Mouse (Mus musculus) hindbrain, embryonic 15.5 days (tissue): ENCODE measurements at regions not wholly inside any gene's neighbourhood (a gene's known extent, or its start where the extent isn't known, plus 50 kb on each side); places are given as distances from the start of the nearest gene placed in this dataset.

Source experiments
- ATAC-seq: fragments of 200-750 bp; cut with Nextera tagmentation; 2 replicates; pipeline ENCODE4 v1.8.0; 2017; ENCODE audit warnings: low read depth, moderate number of reproducible peaks, moderate TSS enrichment; ENCODE audit not compliant: low FRiP score
- H3K27ac ChIP-seq: fragments of 300-500 bp; sonication (generic); replicated peaks from 2 replicates; pipeline ENCODE4 v1.5.1; 2015; ENCODE audit warnings: mild to moderate bottlenecking, inconsistent platforms
- H3K27me3 ChIP-seq: fragments of 300-500 bp; sonication (generic); 2 replicates; pipeline ENCODE4 v1.6.1; 2015; ENCODE audit warnings: control low read depth, inconsistent platforms
- H3K36me3 ChIP-seq: fragments of 300-500 bp; sonication (generic); 2 replicates; pipeline ENCODE4 v1.6.1; 2015; ENCODE audit warnings: control low read depth, inconsistent platforms
- H3K4me1 ChIP-seq: fragments of 300-500 bp; sonication (generic); replicated peaks from 2 replicates; pipeline ENCODE4 v1.6.1; 2015; ENCODE audit warnings: control low read depth, inconsistent platforms
- H3K4me2 ChIP-seq: fragments of 300-500 bp; sonication (generic); 2 replicates; pipeline ENCODE4 v1.6.1; 2015; ENCODE audit warnings: moderate library complexity, mild to moderate bottlenecking, inconsistent platforms
- H3K4me3 ChIP-seq: fragments of 300-500 bp; sonication (generic); 2 replicates; pipeline ENCODE4 v1.5.1; 2015; ENCODE audit warnings: mild to moderate bottlenecking, inconsistent platforms
- H3K9ac ChIP-seq: fragments of 300-500 bp; sonication (generic); 2 replicates; pipeline ENCODE4 v1.6.1; 2015; ENCODE audit warnings: inconsistent platforms
- H3K9me3 ChIP-seq: fragments of 300-500 bp; sonication (generic); 2 replicates; pipeline ENCODE4 v1.6.1; 2016; ENCODE audit warnings: control low read depth, inconsistent platforms
- WGBS: fragments of 180-500 bp; shearing (Covaris S2); methylation state at CpG from one replicate; pipeline ENCODE4 v1.1.7; 2015; 5-methylcytosine and 5-hydroxymethylcytosine counted together

DNA sequence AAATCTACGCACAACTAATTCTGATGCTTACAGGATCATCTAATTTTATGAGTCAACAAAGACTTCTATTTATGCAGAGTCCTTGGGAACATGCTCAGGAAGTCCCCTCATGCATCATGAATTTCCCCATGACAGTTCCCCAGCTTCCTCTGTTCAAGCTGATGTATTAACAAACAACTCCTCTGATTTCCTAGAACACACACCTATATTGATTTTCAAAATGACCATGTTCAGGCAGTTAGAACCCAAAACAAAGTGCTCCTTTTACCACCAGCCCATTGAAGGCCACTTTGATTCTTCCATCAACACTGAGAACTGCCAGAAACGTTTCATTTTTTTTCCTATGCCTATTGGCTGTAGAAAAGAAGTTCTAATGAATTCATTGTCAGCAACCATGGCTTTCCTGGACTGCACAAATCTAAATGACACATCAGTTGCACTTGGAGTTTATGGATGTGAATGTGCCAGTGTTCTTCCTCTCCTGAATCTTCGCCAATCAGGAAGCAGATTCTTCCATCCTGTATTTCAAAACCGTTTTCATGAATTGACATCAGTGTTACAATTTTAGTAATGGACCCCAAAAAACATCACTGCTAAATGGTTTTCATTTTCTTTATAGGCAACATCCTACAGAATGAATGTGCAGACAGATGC, 1435.3 kb upstream of the Gm12353 start:
- no peaks in the 10 kb centered on the region for H3K4me1 ChIP-seq
- H3K27me3 ChIP-seq, result no peaks in the 10 kb centered on the region
- no peak overlapping the region for H3K27ac ChIP-seq
- H3K36me3 ChIP-seq, result no peaks in the 10 kb centered on the region
- WGBS, result 78% methylated on average over 4 of the region's 4 CpGs
- H3K9me3 ChIP-seq, result no peaks in the 10 kb centered on the region
- no peak overlapping the region for H3K9ac ChIP-seq
- ATAC-seq, result 0 out of 2 replicates have a peak, but pooled peaks have one; percentile 6
- no peak overlapping the region for H3K4me3 ChIP-seq
- H3K4me2 ChIP-seq, result no peak overlapping the region

DNA sequence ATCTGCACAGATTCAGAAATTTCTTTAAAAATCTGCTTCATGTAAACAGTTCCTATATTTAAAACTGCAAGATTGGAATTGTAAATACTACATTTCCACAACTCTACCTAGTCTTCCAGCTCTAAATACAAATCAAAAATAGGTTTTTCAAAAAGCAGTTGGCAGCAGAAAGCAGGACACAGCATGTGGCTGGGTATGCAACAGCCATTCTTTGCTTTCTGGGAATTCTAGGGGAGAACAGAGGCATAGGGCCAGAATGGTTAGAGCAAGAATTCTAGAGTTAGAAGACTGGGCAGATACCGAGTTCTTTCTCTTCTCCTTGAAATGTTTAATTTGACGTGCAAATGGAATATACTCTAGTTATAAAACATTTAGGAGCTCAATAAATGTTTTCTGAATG, 1434.4 kb upstream of the Gm12353 start:
- no peaks in the 10 kb centered on the region for H3K9me3 ChIP-seq
- no peak overlapping the region for H3K27ac ChIP-seq
- H3K27me3 ChIP-seq, result no peaks in the 10 kb centered on the region
- H3K9ac ChIP-seq, result no peak overlapping the region
- no peak for ATAC-seq
- 82% methylated on average over 2 of the region's 2 CpGs for WGBS
- H3K4me1 ChIP-seq, result no peaks in the 10 kb centered on the region
- no peak overlapping the region for H3K4me3 ChIP-seq
- no peaks in the 10 kb centered on the region for H3K36me3 ChIP-seq
- no peak overlapping the region for H3K4me2 ChIP-seq

DNA sequence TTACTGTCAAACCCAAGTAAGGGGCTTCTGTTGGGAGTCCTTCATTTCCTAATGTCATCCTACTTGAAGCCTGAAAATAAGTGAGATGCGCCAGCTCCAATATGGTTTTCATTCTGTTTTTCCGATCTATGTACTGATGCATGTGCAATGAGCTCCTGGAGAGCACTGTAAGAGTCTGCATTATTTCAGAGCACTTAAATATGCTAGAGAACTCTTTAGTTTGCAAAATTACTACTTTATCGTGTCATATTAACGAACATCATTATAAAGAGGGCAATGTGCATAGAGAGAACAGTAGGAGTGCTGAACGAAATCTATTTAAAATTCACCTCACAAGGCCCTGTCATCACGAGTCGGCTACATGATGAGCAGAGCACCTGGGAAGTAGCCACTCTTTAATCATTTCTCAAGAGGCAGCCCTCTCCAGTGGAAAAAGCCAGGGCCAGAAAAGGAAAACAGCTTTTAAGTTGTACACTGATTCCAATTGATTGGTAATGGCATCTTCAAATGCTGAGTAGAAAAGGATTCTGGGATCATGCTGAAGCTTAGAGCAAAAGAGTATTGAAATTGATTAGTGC, 1424.3 kb upstream of the Gm12353 start:
- Histone ChIP-seq H3K4me3 (no peak overlapping the region), H3K9ac (no peak overlapping the region), H3K27me3 (no peaks in the 10 kb centered on the region), H3K4me1 (no peaks in the 10 kb centered on the region), H3K27ac (no peak overlapping the region), H3K4me2 (no peak overlapping the region), H3K9me3 (no peaks in the 10 kb centered on the region), H3K36me3 (no peaks in the 10 kb centered on the region)
- no peak for ATAC-seq
- WGBS, result 65% methylated on average over 7 of the region's 7 CpGs
